In genomic region chr6:31155857-31156256, GRCm38 (mm10) we compare ENCODE assay signal across 8 mouse cellular contexts.
DNase-seq lines count a peak whose midpoint lies in the region; ATAC-seq and TF ChIP-seq lines count a peak whose summit lies in the region.

No protein-coding gene starts in this region.

- no peak for TF ChIP-seq POLR2A in embryonic fibroblast, embryonic 13.5 days (IDR thresholded peaks at IDR 0.05; ENCODE audit: low read depth, low read length)

- H3K9ac ChIP-seq in heart, postnatal 0 days (replicated peaks; ENCODE audit: low read depth, low read length), result no peak overlapping the region
- no peak overlapping the region for H3K9ac ChIP-seq in kidney, embryonic 16.5 days (replicated peaks; ENCODE audit: low read length)
- no peak overlapping the region for H3K9ac ChIP-seq in lung, postnatal 0 days (replicated peaks; ENCODE audit: low read depth)

- peak; percentile 65 for TF ChIP-seq CTCF in heart, postnatal 0 days (IDR thresholded peaks at IDR 0.05; ENCODE audit: low read depth)
- TF ChIP-seq CTCF in embryonic fibroblast, embryonic 13.5 days (IDR thresholded peaks at IDR 0.05; ENCODE audit: borderline replicate concordance, insufficient read depth, low read length), result peak; percentile 44; the same call in 1 of the 2 replicates
- TF ChIP-seq CTCF in lung, postnatal 0 days (IDR thresholded peaks at IDR 0.05), result peak; percentile 80

- no peaks in the 10 kb centered on the region for H3K36me3 ChIP-seq in heart, postnatal 0 days (replicated peaks; ENCODE audit: control insufficient read depth, insufficient read depth, low read length)
- no peaks in the 10 kb centered on the region for H3K36me3 ChIP-seq in heart, embryonic 10.5 days
- no peaks in the 10 kb centered on the region for H3K36me3 ChIP-seq in kidney, embryonic 16.5 days (ENCODE audit: insufficient read depth, low read length)
- H3K36me3 ChIP-seq in lung, postnatal 0 days (ENCODE audit: insufficient read depth, low read length), result no peaks in the 10 kb centered on the region

- H3K4me1 ChIP-seq in heart, postnatal 0 days (ENCODE audit: control insufficient read depth, insufficient read depth), result peaks cover 18% of the 10 kb centered on the region
- 0 out of 2 replicates have a peak, but pooled peaks cover 6% of the 10 kb centered on the region for H3K4me1 ChIP-seq in heart, embryonic 10.5 days
- peaks cover 10% of the 10 kb centered on the region; the same call in 1 of the 2 replicates for H3K4me1 ChIP-seq in embryonic fibroblast, embryonic 13.5 days (ENCODE audit: control insufficient read depth, insufficient read depth, low read length)
- H3K4me1 ChIP-seq in kidney, embryonic 16.5 days (ENCODE audit: insufficient read depth, low read length), result peaks cover 9% of the 10 kb centered on the region; the same call in 1 of the 2 replicates
- no peaks in the 10 kb centered on the region; the same call in 1 of the 2 replicates for H3K4me1 ChIP-seq in lung, postnatal 0 days (ENCODE audit: insufficient read depth, low read depth, low read length)

- 27% methylated on average over 5 of the region's 5 CpGs for WGBS in heart, postnatal 0 days
- WGBS in heart, embryonic 10.5 days, result 25% methylated on average over 5 of the region's 5 CpGs
- 22% methylated on average over 5 of the region's 5 CpGs for WGBS in kidney, embryonic 16.5 days
- 21% methylated on average over 5 of the region's 5 CpGs for WGBS in lung, postnatal 0 days

- ATAC-seq in heart, postnatal 0 days (ENCODE audit: insufficient read depth, low read depth), result no peak
- ATAC-seq in kidney, embryonic 16.5 days (ENCODE audit: low FRiP score, low TSS enrichment), result peak; percentile 39; the same call in 1 of the 2 replicates
- ATAC-seq in lung, postnatal 0 days, result peak; percentile 17; the same call in 1 of the 2 replicates

- H3K4me3 ChIP-seq in heart, postnatal 0 days (ENCODE audit: low read depth, low read length), result no peak overlapping the region
- no peak overlapping the region for H3K4me3 ChIP-seq in heart, embryonic 10.5 days
- H3K4me3 ChIP-seq in embryonic fibroblast, embryonic 13.5 days (ENCODE audit: insufficient read depth, low read length), result no peak overlapping the region
- no peak overlapping the region for H3K4me3 ChIP-seq in kidney, embryonic 16.5 days (ENCODE audit: low read length)
- no peak overlapping the region for H3K4me3 ChIP-seq in lung, postnatal 0 days (ENCODE audit: low read depth, low read length)

- DNase-seq in heart, postnatal 0 days (ENCODE audit: low spot score), result peak; percentile 22
- DNase-seq in heart, embryonic 10.5 days (ENCODE audit: low spot score), result no peak
- DNase-seq in 3T3-L1 (ENCODE audit: low read depth, low spot score), result peak; percentile 68
- DNase-seq in ZHBTc4 (ENCODE audit: low read depth, low spot score), result peak; percentile 39
- peak; percentile 72 for DNase-seq in lung, postnatal 0 days (ENCODE audit: low spot score)
- peak; percentile 68 for DNase-seq in testis, postnatal 10 days (ENCODE audit: low spot score)

- H3K4me2 ChIP-seq in heart, postnatal 0 days (ENCODE audit: low read depth, low read length), result no peak overlapping the region
- no peak overlapping the region for H3K4me2 ChIP-seq in kidney, embryonic 16.5 days (replicated peaks; ENCODE audit: low read depth, low read length)
- H3K4me2 ChIP-seq in lung, postnatal 0 days (replicated peaks; ENCODE audit: low read depth, low read length), result no peak overlapping the region

- no peaks in the 10 kb centered on the region for H3K27me3 ChIP-seq in heart, postnatal 0 days (ENCODE audit: control insufficient read depth, insufficient read depth, low read length)
- no peaks in the 10 kb centered on the region for H3K27me3 ChIP-seq in heart, embryonic 10.5 days (ENCODE audit: insufficient read depth, poor library complexity, severe bottlenecking)
- no peaks in the 10 kb centered on the region for H3K27me3 ChIP-seq in kidney, embryonic 16.5 days (ENCODE audit: insufficient read depth, low read length)
- H3K27me3 ChIP-seq in lung, postnatal 0 days (replicated peaks; ENCODE audit: insufficient read depth, low read length), result no peaks in the 10 kb centered on the region

- no peak for TF ChIP-seq EP300 in heart, postnatal 0 days (IDR thresholded peaks at IDR 0.05; ENCODE audit: low read depth)
- TF ChIP-seq EP300 in lung, postnatal 0 days (IDR thresholded peaks at IDR 0.05), result peak; percentile 32; the same call in 1 of the 2 replicates

- no peak overlapping the region for H3K27ac ChIP-seq in heart, postnatal 0 days (ENCODE audit: low read depth)
- no peak overlapping the region for H3K27ac ChIP-seq in heart, embryonic 10.5 days
- no peak overlapping the region for H3K27ac ChIP-seq in embryonic fibroblast, embryonic 13.5 days (ENCODE audit: insufficient read depth, low read length)
- H3K27ac ChIP-seq in kidney, embryonic 16.5 days (ENCODE audit: low read length), result no peak overlapping the region
- H3K27ac ChIP-seq in lung, postnatal 0 days (ENCODE audit: low read length), result no peak overlapping the region

- H3K9me3 ChIP-seq in heart, postnatal 0 days (replicated peaks; ENCODE audit: control insufficient read depth, low read length), result no peaks in the 10 kb centered on the region
- H3K9me3 ChIP-seq in heart, embryonic 10.5 days, result no peaks in the 10 kb centered on the region
- no peaks in the 10 kb centered on the region for H3K9me3 ChIP-seq in kidney, embryonic 16.5 days (ENCODE audit: low read length)
- H3K9me3 ChIP-seq in lung, postnatal 0 days (ENCODE audit: low read length), result no peaks in the 10 kb centered on the region
